Mouse (Mus musculus): ENCODE data around the gene Astl. TPM values are rescaled to one million over a fixed set of nuclear protein-coding genes. Genes with fewer than 3 reads are reported as not detected.

The Astl gene
- polyA plus RNA-seq, 1 experiment, result not detected

GRCm38 (mm10) chr2:127370561-127371483 is 32.4 kb downstream of the Astl start:
- H3K4me1 ChIP-seq (ENCODE audit: control insufficient read depth, insufficient read depth, low read length), result no peaks in the 10 kb centered on the region
- WGBS, result 33% methylated on average over 9 of the region's 9 CpGs
- TF ChIP-seq POLR2A (IDR thresholded peaks at IDR 0.05; ENCODE audit: borderline replicate concordance, extremely low read depth, low read depth, low read length) (no peak), CTCF (IDR thresholded peaks at IDR 0.05; ENCODE audit: insufficient read depth, low read length) (no peak)
- no peak for DNase-seq
- H3K4me3 ChIP-seq (replicated peaks; ENCODE audit: extremely low read depth, low read depth, low read length), result no peak overlapping the region

GRCm38 (mm10) chr2:127371484-127371861 is 33.0 kb downstream of the Astl start:
- Histone ChIP-seq H3K4me1 (ENCODE audit: control insufficient read depth, insufficient read depth, low read length) (no peaks in the 10 kb centered on the region), H3K4me3 (replicated peaks; ENCODE audit: extremely low read depth, low read depth, low read length) (no peak overlapping the region)
- no peak for TF ChIP-seq CTCF (IDR thresholded peaks at IDR 0.05; ENCODE audit: insufficient read depth, low read length)
- TF ChIP-seq POLR2A (IDR thresholded peaks at IDR 0.05; ENCODE audit: borderline replicate concordance, extremely low read depth, low read depth, low read length), result no peak
- WGBS, result 82% methylated on average over 1 of the region's 1 CpGs
- no peak for DNase-seq

GRCm38 (mm10) chr2:127372082-127372481 is 33.6 kb downstream of the Astl start:
- Histone ChIP-seq H3K4me3 (replicated peaks; ENCODE audit: extremely low read depth, low read depth, low read length) (no peak overlapping the region), H3K4me1 (ENCODE audit: control insufficient read depth, insufficient read depth, low read length) (no peaks in the 10 kb centered on the region)
- TF ChIP-seq POLR2A (IDR thresholded peaks at IDR 0.05; ENCODE audit: borderline replicate concordance, extremely low read depth, low read depth, low read length) (no peak), CTCF (IDR thresholded peaks at IDR 0.05; ENCODE audit: insufficient read depth, low read length) (no peak)
- DNase-seq, result no peak
- WGBS, result 85% methylated on average over 2 of the region's 2 CpGs

GRCm38 (mm10) chr2:127374131-127374530 is 35.7 kb downstream of the Astl start:
- Histone ChIP-seq H3K4me1 (ENCODE audit: control insufficient read depth, insufficient read depth, low read length) (no peaks in the 10 kb centered on the region), H3K4me3 (replicated peaks; ENCODE audit: extremely low read depth, low read depth, low read length) (no peak overlapping the region)
- DNase-seq, result no peak
- no peak for TF ChIP-seq CTCF (IDR thresholded peaks at IDR 0.05; ENCODE audit: insufficient read depth, low read length)
- no peak for TF ChIP-seq POLR2A (IDR thresholded peaks at IDR 0.05; ENCODE audit: borderline replicate concordance, extremely low read depth, low read depth, low read length)
- WGBS, result 92% methylated on average over 3 of the region's 3 CpGs

GRCm38 (mm10) chr2:127375087-127375486 is 36.6 kb downstream of the Astl start:
- Histone ChIP-seq H3K4me3 (replicated peaks; ENCODE audit: extremely low read depth, low read depth, low read length) (no peak overlapping the region), H3K4me1 (ENCODE audit: control insufficient read depth, insufficient read depth, low read length) (no peaks in the 10 kb centered on the region)
- TF ChIP-seq POLR2A (IDR thresholded peaks at IDR 0.05; ENCODE audit: borderline replicate concordance, extremely low read depth, low read depth, low read length) (no peak), CTCF (IDR thresholded peaks at IDR 0.05; ENCODE audit: insufficient read depth, low read length) (no peak)
- 36% methylated on average over 3 of the region's 3 CpGs for WGBS
- DNase-seq, result no peak

- TF ChIP-seq CTCF (IDR thresholded peaks at IDR 0.05; ENCODE audit: insufficient read depth, low read length) (peak; percentile 31; the same call in 1 of the 2 replicates), POLR2A (IDR thresholded peaks at IDR 0.05; ENCODE audit: borderline replicate concordance, extremely low read depth, low read depth, low read length) (no peak)
- no peak for DNase-seq
- H3K4me3 ChIP-seq (replicated peaks; ENCODE audit: extremely low read depth, low read depth, low read length), result no peak overlapping the region
- no peaks in the 10 kb centered on the region for H3K4me1 ChIP-seq (ENCODE audit: control insufficient read depth, insufficient read depth, low read length)
- 43% methylated on average over 7 of the region's 7 CpGs for WGBS
Measured at GRCm38 (mm10) chr2:127375759-127376341, 37.4 kb downstream of the Astl start.

- DNase-seq, result no peak
- no peaks in the 10 kb centered on the region for H3K4me1 ChIP-seq (ENCODE audit: control insufficient read depth, insufficient read depth, low read length)
- TF ChIP-seq POLR2A (IDR thresholded peaks at IDR 0.05; ENCODE audit: borderline replicate concordance, extremely low read depth, low read depth, low read length), result no peak
- no peak for TF ChIP-seq CTCF (IDR thresholded peaks at IDR 0.05; ENCODE audit: insufficient read depth, low read length)
- WGBS, result 83% methylated on average over 6 of the region's 6 CpGs
- H3K4me3 ChIP-seq (replicated peaks; ENCODE audit: extremely low read depth, low read depth, low read length), result no peak overlapping the region
Measured at GRCm38 (mm10) chr2:127376423-127377051, 38.1 kb downstream of the Astl start.

GRCm38 (mm10) chr2:127377942-127378610 is 39.6 kb downstream of the Astl start:
- H3K4me1 ChIP-seq (ENCODE audit: control insufficient read depth, insufficient read depth, low read length), result no peaks in the 10 kb centered on the region
- no peak overlapping the region for H3K4me3 ChIP-seq (replicated peaks; ENCODE audit: extremely low read depth, low read depth, low read length)
- WGBS, result 63% methylated on average over 7 of the region's 7 CpGs
- no peak for TF ChIP-seq POLR2A (IDR thresholded peaks at IDR 0.05; ENCODE audit: borderline replicate concordance, extremely low read depth, low read depth, low read length)
- no peak for TF ChIP-seq CTCF (IDR thresholded peaks at IDR 0.05; ENCODE audit: insufficient read depth, low read length)
- no peak for DNase-seq

- WGBS, result 52% methylated on average over 7 of the region's 7 CpGs
Measured at GRCm38 (mm10) chr2:127378611-127378990, 40.2 kb downstream of the Astl start.

More at GRCm38 (mm10) chr2:127378611-127378990, 40.2 kb downstream of the Astl start:
- no peak for DNase-seq
- H3K4me1 ChIP-seq (ENCODE audit: control insufficient read depth, insufficient read depth, low read length), result no peaks in the 10 kb centered on the region
- TF ChIP-seq CTCF (IDR thresholded peaks at IDR 0.05; ENCODE audit: insufficient read depth, low read length), result no peak
- no peak for TF ChIP-seq POLR2A (IDR thresholded peaks at IDR 0.05; ENCODE audit: borderline replicate concordance, extremely low read depth, low read depth, low read length)
- H3K4me3 ChIP-seq (replicated peaks; ENCODE audit: extremely low read depth, low read depth, low read length), result no peak overlapping the region

Measured in lung, adult 2 months (tissue).